Mouse (Mus musculus): Measurements from ENCODE around the gene Numb. TPM values are rescaled to one million over a fixed set of nuclear protein-coding genes. Genes with fewer than 3 reads are reported as not detected.
"Not testable (repeated sequence)": the region's sequence is repeated elsewhere in the genome, so short reads cannot be mapped to it uniquely, and the experiment has no call there.

Numb gene
- polyA plus RNA-seq, 1 experiment from 2014 or later = 33.4 TPM

DNA sequence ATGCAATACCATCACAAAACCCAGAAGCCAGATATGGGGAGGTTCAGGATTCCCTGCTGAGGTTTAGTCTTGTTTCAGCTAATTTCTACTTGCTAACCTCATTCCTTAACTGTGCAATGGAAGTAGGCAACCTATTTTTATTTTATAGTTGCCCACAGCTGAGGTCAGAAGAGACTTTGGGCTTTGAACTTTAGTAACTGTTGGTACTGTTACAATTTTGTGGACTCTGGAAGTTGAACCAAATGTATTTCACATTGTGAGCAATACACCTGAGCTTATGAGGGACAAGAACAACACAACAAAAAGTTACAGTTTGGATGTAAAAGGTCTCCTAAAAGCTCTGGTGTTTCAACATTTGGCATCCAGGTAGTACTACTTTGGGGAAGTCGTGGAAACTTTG lies 6.9 kb downstream of the Numb start:
- no peaks in the 10 kb centered on the region for H3K9me3 ChIP-seq
- H3K4me2 ChIP-seq = no peak overlapping the region
- no peaks in the 10 kb centered on the region; the same call in 1 of the 2 replicates for H3K36me3 ChIP-seq (replicated peaks)
- H3K27me3 ChIP-seq = no peaks in the 10 kb centered on the region
- ATAC-seq (ENCODE audit: low FRiP score) = no peak
- no peak overlapping the region for H3K9ac ChIP-seq
- H3K4me3 ChIP-seq (replicated peaks) = no peak overlapping the region
- H3K4me1 ChIP-seq = no peaks in the 10 kb centered on the region
- H3K27ac ChIP-seq = no peak overlapping the region
- 88% methylated on average over 1 of the region's 1 CpGs for WGBS

DNA sequence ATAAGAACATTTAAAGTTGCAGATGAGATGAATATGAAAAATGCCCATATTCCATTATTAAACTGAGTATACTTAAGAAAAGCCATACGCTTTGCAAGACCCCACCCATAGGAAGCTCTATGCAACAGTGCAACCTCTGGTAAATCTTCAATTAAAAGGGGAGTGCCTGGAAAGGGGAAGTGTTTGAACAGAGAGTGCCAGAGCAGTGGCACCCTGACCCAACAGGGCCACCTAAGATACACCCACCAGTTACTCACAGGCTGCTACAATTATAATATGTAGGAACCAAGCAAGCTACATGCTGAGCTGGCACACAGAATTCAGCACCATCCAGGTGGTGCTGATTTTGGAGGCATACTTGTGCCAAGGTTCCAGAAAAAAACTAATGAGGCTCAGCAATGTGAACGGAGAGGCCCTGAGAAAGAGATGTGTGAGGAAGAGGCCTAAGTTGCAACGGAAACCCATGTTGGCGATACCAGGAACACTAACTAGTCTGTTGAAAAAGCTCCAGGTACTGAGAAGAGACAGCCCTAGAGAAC lies 7.5 kb downstream of the Numb start:
- no peaks in the 10 kb centered on the region for H3K9me3 ChIP-seq
- no peak overlapping the region for H3K9ac ChIP-seq
- no peak overlapping the region for H3K27ac ChIP-seq
- H3K36me3 ChIP-seq (replicated peaks) = no peaks in the 10 kb centered on the region; the same call in 1 of the 2 replicates
- 92% methylated on average over 4 of the region's 4 CpGs for WGBS
- no peak overlapping the region for H3K4me2 ChIP-seq
- H3K4me3 ChIP-seq (replicated peaks) = no peak overlapping the region
- no peaks in the 10 kb centered on the region for H3K27me3 ChIP-seq
- no peaks in the 10 kb centered on the region for H3K4me1 ChIP-seq
- ATAC-seq (ENCODE audit: low FRiP score) = no peak

DNA sequence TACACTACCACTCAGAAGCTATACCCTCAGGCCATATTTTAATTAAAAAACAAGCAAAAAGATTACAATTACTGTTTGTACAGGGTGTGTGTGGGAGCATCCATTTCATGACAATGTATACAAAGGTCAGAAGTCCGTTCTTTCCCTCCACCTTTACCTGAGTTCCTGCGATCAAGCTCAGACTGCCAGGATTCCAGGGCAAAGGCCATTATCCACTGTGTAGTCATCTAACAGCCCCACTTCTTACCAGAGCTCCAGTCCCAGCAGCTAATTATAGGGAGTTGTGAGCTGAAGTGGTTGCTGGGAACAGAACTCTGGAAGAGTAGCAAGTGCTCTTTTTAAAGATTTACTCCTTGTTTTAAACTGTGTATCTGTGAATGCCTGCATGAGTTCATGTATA lies 11.3 kb downstream of the Numb start:
- H3K4me3 ChIP-seq (replicated peaks) = no peak overlapping the region
- no peak overlapping the region for H3K27ac ChIP-seq
- no peaks in the 10 kb centered on the region for H3K4me1 ChIP-seq
- H3K27me3 ChIP-seq = no peaks in the 10 kb centered on the region
- H3K36me3 ChIP-seq (replicated peaks) = no peaks in the 10 kb centered on the region; the same call in 1 of the 2 replicates
- WGBS = 81% methylated on average over 2 of the region's 2 CpGs
- ATAC-seq (ENCODE audit: low FRiP score) = no peak
- no peak overlapping the region for H3K4me2 ChIP-seq
- H3K9ac ChIP-seq = no peak overlapping the region
- no peaks in the 10 kb centered on the region for H3K9me3 ChIP-seq

DNA sequence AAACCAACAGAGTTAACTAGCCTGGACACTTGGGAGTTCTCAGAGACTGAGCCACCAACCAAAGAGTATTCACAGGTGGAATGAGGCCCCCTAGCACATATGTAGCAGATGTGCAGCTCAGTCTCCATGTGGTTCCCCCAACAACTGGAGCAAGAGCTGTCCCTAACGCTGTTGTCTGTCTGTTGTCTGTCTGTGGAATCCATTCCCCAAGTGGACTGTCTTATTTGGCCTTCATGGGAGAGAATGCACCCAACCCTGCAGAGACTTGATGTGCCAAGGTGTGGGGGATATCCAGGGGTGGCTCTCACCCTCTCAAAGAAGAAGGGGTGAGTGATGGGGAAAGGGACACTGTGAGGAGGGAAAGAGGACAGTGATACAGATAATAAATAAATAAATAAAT lies 28.8 kb downstream of the Numb start:
- no peak for ATAC-seq (ENCODE audit: low FRiP score)
- WGBS = 96% methylated on average over 1 of the region's 1 CpGs
- Histone ChIP-seq H3K27ac (no peak overlapping the region), H3K4me2 (no peak overlapping the region), H3K9me3 (no peaks in the 10 kb centered on the region), H3K27me3 (no peaks in the 10 kb centered on the region), H3K9ac (no peak overlapping the region), H3K4me1 (no peaks in the 10 kb centered on the region), H3K4me3 (replicated peaks) (no peak overlapping the region), H3K36me3 (replicated peaks) (0 out of 2 replicates have a peak, but pooled peaks cover 11% of the 10 kb centered on the region)

DNA sequence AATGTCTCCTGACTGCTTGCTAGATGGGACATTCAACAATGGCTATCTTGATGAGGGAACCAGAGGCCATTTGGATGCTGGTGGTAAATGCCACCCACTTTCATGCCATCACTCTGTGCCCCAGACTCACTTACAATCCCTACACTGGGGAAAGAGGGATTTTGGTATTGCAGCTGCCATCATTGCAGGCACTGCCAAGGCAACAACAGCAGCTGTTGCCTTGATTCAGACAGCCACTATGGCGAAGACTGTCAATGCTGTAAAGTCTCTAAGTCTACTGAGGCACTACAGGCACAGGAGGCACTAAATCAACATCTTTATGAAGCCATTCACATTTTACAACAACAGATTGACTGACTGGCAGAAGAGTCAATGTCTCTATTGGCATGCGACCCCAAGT lies 30.5 kb downstream of the Numb start:
- H3K27me3 ChIP-seq = no peaks in the 10 kb centered on the region
- no peaks in the 10 kb centered on the region for H3K9me3 ChIP-seq
- H3K36me3 ChIP-seq (replicated peaks) = 0 out of 2 replicates have a peak, but pooled peaks cover 16% of the 10 kb centered on the region
- ATAC-seq (ENCODE audit: low FRiP score) = no peak
- no peak overlapping the region for H3K4me2 ChIP-seq
- WGBS = 98% methylated on average over 2 of the region's 2 CpGs
- no peak overlapping the region for H3K4me3 ChIP-seq (replicated peaks)
- no peaks in the 10 kb centered on the region for H3K4me1 ChIP-seq
- no peak overlapping the region for H3K27ac ChIP-seq
- H3K9ac ChIP-seq = no peak overlapping the region

DNA sequence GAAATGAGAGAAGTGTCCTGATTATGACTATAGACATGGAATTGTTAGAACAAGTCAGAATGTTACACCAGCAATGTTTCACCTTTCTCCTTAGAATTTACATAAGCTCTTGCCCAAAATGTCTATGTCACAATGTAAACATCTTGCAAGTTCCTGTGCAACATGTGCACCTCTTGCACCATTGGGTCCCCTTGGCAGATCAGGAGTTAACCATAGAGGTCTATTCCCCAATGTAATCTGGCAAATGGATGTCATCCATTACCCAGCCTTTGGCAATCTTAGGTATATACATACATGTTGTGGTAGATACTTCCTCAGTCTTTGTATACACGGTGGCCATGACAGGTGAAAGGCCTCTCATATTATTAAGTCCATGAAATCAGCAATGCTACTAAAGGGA lies 32.6 kb downstream of the Numb start:
- 92% methylated on average over 1 of the region's 1 CpGs for WGBS

DNA sequence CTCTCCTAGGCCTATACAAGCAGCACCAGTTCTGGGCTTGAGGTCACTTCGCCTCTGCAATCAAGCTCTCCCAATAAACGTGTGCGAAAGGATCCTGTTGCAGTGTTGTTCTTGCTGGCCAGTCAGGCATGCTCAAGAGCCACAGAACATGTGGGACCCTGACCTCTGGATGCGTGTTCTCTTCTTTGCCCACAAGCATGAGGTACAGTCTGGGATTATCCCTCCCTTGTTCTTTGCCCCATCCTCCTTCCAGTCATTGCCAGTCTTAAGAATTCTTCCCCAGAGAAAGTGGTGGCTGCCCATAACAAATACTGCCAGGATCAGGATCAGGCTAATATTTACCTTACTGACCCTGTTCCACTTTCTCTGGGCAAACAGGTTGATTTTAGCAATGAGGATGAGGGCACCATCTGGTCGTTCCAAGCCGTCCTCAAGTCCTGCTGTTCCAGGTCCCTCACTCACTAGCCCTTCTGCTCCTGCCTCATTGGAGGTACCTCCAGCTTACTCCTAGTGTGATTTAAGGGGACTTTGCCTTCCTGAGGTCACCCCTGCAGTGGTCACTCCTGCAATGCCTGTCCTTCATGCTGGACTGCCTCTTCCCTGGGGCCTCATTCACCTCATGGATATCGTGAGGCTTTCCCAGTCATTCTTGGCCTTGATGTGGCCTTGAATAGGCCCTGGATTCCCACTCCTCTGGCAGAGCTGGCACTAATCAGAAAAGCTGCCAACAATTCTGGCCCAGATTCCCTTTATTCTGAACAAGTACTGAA lies 36.0 kb downstream of the Numb start:
- Histone ChIP-seq H3K27ac (no peak overlapping the region), H3K4me2 (no peak overlapping the region), H3K27me3 (no peaks in the 10 kb centered on the region), H3K4me3 (replicated peaks) (no peak overlapping the region), H3K36me3 (replicated peaks) (0 out of 2 replicates have a peak, but pooled peaks cover 12% of the 10 kb centered on the region), H3K4me1 (no peaks in the 10 kb centered on the region), H3K9me3 (no peaks in the 10 kb centered on the region), H3K9ac (no peak overlapping the region)
- 95% methylated on average over 7 of the region's 7 CpGs for WGBS
- no peak for ATAC-seq (ENCODE audit: low FRiP score)

More for the DNA sequence above, 32.6 kb downstream of the Numb start:
- H3K27ac ChIP-seq = no peak overlapping the region
- no peaks in the 10 kb centered on the region for H3K4me1 ChIP-seq
- no peak for ATAC-seq (ENCODE audit: low FRiP score)
- no peak overlapping the region for H3K4me3 ChIP-seq (replicated peaks)
- no peak overlapping the region for H3K9ac ChIP-seq
- no peaks in the 10 kb centered on the region for H3K9me3 ChIP-seq
- 0 out of 2 replicates have a peak, but pooled peaks cover 23% of the 10 kb centered on the region for H3K36me3 ChIP-seq (replicated peaks)
- H3K27me3 ChIP-seq = no peaks in the 10 kb centered on the region
- H3K4me2 ChIP-seq = no peak overlapping the region

DNA sequence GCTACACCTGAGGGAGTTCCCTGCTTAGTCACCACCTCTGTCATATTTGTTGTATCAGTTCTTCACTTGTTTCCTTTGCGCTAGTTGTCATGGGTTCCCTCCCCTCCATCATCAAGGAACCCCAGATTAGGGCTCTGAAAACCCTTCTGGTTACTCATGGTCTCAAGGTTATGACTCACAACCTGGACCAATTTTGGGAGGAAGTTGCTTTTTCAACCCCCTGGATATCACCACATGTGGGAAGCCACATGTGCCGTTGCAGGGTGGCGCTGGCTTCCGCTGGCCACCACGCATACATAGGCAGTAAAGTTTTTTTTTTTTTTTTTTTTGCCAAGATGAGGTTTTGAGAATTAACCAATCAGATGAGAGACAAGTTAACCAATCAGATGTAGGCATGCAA lies 36.7 kb downstream of the Numb start:
- not testable (repeated sequence) for H3K27me3 ChIP-seq; ATAC-seq (ENCODE audit: low FRiP score); H3K9me3 ChIP-seq; H3K4me3 ChIP-seq (replicated peaks); H3K4me1 ChIP-seq; H3K9ac ChIP-seq; H3K4me2 ChIP-seq; H3K27ac ChIP-seq
- 0 out of 2 replicates have a peak, but pooled peaks cover 12% of the 10 kb centered on the region for H3K36me3 ChIP-seq (replicated peaks)
- 97% methylated on average over 5 of the region's 5 CpGs for WGBS

DNA sequence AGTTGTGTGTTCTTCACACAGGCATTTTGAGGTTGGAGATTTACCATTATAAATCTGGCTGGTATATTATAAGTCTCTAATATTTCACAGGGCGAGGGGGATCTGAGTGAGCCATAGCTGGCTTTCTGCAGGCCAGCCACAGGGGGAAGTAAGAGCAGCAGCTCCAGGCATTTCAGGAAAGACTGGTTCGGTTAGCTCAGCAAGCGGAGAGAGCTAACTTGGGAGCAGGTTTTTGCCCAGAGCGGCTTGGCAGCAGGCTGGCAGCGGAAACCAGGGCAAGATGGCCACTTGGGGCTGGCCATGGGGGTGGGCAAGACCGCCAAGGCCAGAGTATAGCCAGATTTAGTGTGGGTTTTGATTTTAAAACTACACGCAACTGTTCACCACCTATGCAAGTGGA lies 39.2 kb downstream of the Numb start:
- 92% methylated on average over 7 of the region's 7 CpGs for WGBS
- no peaks in the 10 kb centered on the region for H3K4me1 ChIP-seq

DNA sequence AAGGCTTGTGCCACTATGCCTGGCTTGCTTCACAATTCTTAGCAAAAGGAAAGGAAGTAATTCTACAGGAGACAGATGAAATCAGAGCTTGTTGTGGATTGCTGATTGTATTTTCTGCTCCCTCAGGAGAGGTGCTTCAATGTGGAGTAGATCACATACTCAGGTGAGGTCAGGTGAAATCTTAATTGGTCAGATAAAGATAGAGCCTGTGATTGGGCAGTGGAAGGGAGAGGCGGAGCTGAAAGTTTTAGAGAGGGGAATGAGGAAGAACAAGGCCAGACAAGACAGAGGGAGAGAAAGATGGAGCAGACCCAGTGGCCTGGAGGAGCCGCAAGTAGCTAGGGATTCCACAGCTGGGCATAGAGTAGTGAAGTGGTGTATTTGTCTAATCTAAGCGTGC lies 39.6 kb downstream of the Numb start:
- Histone ChIP-seq H3K9me3 (no peaks in the 10 kb centered on the region), H3K4me3 (replicated peaks) (no peak overlapping the region), H3K36me3 (replicated peaks) (0 out of 2 replicates have a peak, but pooled peaks cover 12% of the 10 kb centered on the region), H3K9ac (no peak overlapping the region), H3K27ac (no peak overlapping the region), H3K27me3 (no peaks in the 10 kb centered on the region), H3K4me1 (no peaks in the 10 kb centered on the region), H3K4me2 (no peak overlapping the region)
- ATAC-seq (ENCODE audit: low FRiP score) = no peak
- WGBS = 97% methylated on average over 3 of the region's 3 CpGs

More for the DNA sequence above, 39.2 kb downstream of the Numb start:
- H3K27ac ChIP-seq = no peak overlapping the region
- H3K27me3 ChIP-seq = no peaks in the 10 kb centered on the region
- H3K4me2 ChIP-seq = no peak overlapping the region
- H3K9me3 ChIP-seq = no peaks in the 10 kb centered on the region
- no peak overlapping the region for H3K4me3 ChIP-seq (replicated peaks)
- no peak overlapping the region for H3K9ac ChIP-seq
- no peak for ATAC-seq (ENCODE audit: low FRiP score)
- H3K36me3 ChIP-seq (replicated peaks) = 0 out of 2 replicates have a peak, but pooled peaks cover 12% of the 10 kb centered on the region

DNA sequence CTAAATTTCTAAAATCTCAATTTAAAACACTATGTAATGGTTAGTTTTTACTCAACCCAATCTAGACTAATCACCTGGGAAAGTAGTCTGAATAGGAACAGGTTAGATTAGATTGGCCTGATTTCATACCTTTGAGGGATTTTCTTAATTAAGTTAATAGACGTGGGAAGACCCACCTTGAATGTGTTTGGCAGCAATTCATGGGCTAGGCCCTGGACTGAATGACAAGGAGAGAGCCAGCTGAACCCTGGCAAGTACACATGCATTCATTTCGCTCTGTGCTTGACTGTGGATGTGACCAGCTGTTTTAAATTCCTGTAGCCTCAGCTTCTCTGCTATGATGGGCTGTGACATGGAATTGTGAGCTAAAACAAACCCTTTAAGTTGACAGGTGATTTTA lies 40.8 kb downstream of the Numb start:
- H3K36me3 ChIP-seq (replicated peaks) = peaks cover 8% of the 10 kb centered on the region
- WGBS = 70% methylated on average over 2 of the region's 2 CpGs
- no peaks in the 10 kb centered on the region for H3K4me1 ChIP-seq
- H3K27me3 ChIP-seq = no peaks in the 10 kb centered on the region
- no peak overlapping the region for H3K9ac ChIP-seq
- H3K4me2 ChIP-seq = no peak overlapping the region
- no peak overlapping the region for H3K27ac ChIP-seq
- no peak for ATAC-seq (ENCODE audit: low FRiP score)
- H3K4me3 ChIP-seq (replicated peaks) = no peak overlapping the region
- no peaks in the 10 kb centered on the region for H3K9me3 ChIP-seq

DNA sequence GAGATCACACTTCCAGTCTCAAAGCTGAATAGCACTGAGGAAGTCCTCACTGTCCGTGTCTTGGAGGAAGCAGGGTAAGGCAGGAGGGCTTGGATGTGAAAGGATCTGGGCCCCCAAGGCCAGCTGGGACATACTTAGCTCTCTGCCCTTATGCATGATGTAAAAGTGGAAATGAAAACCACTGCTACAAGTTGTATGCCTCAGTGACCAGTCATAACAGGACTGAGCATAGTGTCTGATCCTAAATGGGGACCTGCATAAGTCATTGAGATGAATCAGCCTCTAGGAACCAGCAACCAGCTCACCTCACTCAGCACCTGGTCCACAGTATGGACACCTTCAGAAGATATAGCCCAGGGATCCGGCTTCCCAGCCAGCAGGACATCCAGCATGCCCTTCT lies 46.6 kb downstream of the Numb start:
- H3K9ac ChIP-seq = no peak overlapping the region
- H3K27me3 ChIP-seq = no peaks in the 10 kb centered on the region
- no peaks in the 10 kb centered on the region for H3K9me3 ChIP-seq
- 88% methylated on average over 2 of the region's 2 CpGs for WGBS
- no peaks in the 10 kb centered on the region for H3K4me1 ChIP-seq
- H3K4me3 ChIP-seq (replicated peaks) = no peak overlapping the region
- no peak for ATAC-seq (ENCODE audit: low FRiP score)
- H3K36me3 ChIP-seq (replicated peaks) = peaks cover 28% of the 10 kb centered on the region
- H3K4me2 ChIP-seq = no peak overlapping the region
- no peak overlapping the region for H3K27ac ChIP-seq

DNA sequence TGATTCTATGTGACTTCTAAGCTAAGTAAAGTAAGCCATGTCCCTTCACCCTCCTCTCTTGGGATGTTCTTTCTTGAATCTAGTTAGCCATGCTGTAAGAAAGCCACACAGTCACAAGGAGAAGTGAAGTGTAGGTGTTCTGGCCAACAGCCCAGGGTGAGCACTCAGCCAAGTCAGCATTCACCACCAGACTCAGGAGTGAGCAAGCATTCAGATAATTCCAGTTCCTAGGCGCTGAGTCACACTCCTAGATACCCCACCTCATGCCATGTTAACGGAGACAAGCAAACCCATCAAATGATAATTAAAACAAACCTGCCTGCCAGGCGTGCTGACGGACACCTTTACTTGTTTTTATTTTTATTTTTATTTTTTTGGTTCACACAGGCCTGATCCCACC lies 47.1 kb downstream of the Numb start:
- H3K9me3 ChIP-seq = no peaks in the 10 kb centered on the region
- no peak overlapping the region for H3K9ac ChIP-seq
- ATAC-seq (ENCODE audit: low FRiP score) = no peak
- no peak overlapping the region for H3K4me2 ChIP-seq
- 94% methylated on average over 4 of the region's 4 CpGs for WGBS
- H3K27me3 ChIP-seq = no peaks in the 10 kb centered on the region
- H3K4me1 ChIP-seq = no peaks in the 10 kb centered on the region
- H3K27ac ChIP-seq = no peak overlapping the region
- peaks cover 33% of the 10 kb centered on the region for H3K36me3 ChIP-seq (replicated peaks)
- H3K4me3 ChIP-seq (replicated peaks) = no peak overlapping the region

All from forebrain, embryonic 12.5 days (tissue).